Mouse (Mus musculus): ENCODE results near the gene Tsc22d1.
A peak's percentile ranks its signal among the peaks of the same experiment; 100 is the strongest.

Tsc22d1 gene

DNA sequence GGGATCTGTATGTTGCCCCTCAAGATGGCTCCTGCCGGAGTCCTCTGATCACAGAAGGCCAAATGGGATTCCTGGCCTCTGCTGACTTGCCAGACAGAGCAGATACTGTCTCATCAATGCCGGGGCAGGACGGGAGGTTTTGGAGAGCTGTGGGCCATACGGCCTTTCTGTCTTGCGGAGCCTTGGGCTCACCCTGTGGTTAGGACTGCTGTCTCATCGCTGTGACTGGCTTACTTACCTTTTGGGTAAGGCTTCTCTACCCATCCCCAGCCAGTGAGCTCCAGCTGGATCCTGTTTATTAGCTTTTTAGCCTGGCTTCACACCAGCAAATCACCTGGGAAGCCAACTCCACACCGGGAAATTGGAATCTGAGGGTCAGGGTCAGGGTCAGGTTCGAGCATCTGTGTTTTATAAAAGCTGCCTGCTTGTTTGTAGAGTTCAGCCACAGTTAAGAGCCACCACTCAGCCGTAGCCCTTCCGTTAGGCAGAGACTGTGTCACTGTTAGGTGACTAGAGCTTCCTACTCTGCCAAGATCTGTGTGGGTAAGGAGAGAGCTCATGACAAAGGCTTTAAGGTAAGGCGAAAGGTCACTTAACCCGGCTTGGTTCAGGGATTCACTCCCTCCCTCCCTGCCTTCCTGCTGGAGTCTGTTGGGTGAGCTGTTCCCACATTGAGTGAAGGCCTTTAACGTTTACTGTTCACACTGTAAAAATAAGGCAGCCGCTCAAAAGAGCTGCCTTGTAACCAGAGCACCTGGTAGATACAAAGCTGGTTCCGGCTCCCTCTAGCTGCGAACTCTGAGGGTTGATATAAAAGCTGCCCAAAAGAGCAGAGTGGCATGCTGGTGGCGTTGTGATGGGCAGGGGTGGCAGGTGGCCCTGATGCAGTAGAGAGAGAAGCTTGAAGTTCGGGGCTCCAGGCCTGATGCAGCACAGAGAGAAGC is 73.6 kb downstream of the Tsc22d1 start:
- no peak for DNase-seq (ENCODE audit: low spot score)

DNA sequence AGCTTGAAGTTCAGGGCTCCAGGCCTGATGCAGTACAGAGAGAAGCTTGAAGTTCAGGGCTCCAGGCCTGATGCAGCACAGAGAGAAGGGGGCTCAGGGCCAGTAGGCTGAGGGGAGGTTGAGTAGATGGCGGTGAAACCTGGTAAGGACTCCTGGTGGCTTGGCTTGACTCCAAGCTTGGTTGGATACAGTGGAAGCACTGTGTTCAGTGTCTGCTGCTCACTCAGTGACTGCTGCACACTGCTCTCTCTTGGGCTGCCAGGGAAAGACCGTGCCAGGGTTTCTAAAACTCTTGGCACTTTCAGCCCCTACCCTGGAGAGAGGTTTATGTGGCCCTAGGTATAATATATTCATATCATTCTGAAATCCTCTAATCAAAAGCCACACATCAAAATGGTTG is 74.4 kb downstream of the Tsc22d1 start:
- no peak for DNase-seq (ENCODE audit: low spot score)

DNA sequence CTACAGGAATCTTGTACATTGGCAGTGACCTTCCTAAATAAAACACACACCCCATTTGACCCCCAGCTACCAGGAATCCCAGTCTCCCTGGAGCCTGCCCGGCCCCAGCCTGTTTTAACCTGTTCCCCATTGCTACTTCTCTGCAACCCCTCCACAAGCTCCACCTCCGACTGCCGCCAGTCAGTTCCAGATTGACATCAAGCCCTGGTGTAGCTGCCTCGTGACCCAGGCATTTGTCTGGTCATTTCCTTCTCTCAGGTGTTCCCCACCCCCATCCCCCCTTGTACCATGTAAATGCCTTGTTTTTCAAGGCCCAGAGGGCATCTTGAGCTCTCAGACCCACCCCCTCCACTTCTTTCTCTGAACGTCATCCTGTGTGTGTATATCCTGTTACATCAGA is 80.3 kb downstream of the Tsc22d1 start:
- no peak for DNase-seq (ENCODE audit: low spot score)

DNA sequence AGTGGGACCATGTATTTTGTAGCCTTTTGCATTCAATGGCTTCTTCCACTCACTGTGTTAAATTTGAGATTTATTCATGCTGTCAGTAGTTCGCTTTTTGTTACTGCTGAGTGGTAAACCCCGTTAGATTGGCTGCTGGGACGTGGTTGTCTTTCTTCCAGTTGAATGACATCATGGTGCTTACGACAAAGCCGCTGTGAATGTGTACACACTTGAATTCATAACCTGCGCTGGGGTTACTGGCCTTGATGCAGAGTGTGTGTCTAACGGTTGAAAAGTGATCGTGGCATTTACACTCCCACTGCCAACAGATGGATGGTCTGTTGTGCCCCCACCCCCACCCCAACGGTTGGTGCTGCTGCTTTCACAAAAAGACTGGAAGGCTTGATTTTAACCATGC is 82.4 kb downstream of the Tsc22d1 start:
- no peak for DNase-seq (ENCODE audit: low spot score)

DNA sequence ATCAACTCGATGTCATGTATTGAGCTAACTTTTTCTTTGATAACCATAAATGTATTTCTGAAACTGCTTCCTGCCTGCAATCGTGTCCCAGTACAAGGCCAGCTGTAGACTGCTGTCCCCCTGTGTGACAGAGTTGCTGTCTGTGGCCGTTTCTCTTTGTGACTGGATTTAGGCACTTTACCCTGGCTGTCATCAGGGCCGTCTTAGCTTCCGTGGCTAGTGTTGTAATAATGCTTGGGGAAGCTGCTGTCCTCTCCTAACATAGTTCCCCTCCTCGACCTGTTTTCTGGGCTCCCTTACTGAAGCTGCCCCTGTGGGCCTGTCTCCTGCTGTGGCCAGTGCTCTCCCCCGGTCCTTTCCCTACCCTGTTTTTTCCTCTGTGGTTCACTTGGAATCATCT is 83.4 kb downstream of the Tsc22d1 start:
- no peak for DNase-seq (ENCODE audit: low spot score)

DNA sequence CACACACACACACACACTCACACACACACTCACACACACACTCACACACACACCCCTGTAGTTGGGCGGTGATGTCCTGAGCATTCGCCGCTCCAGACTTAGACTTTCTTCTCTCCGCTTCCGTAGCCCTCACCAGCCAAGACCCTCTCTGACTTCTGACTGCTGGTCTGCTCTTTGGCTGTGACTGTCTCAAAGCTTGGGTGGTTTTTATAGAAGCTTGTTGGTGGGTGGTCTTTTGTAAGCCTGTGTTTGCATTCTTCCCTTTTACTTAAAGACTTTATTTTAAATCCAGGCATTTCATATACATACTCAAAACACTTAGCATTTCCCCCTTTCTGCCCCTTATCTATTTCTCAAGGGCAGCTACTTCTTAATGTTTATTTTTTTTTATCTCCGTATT is 84.7 kb downstream of the Tsc22d1 start:
- DNase-seq (ENCODE audit: low spot score), result no peak

DNA sequence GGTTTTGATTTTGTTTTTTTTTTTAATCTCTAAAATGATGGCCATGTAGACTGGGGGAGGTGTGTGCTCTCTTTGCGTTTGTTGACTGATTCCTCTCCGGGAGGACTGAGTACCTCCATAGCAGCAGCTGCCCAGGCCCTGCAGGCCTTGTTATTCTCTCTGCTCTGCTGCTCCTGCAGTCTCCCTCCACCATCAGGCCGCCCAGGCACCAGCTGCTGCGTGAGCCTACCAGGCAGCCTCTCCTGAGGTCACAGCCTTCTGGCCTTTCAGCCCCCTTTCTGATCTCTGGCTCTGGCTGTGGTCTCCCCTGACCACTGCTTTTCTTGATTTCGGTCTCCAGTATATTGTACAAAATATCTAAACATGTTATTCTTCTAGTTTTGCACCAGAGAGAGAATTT is 85.3 kb downstream of the Tsc22d1 start:
- DNase-seq (ENCODE audit: low spot score), result no peak

DNA sequence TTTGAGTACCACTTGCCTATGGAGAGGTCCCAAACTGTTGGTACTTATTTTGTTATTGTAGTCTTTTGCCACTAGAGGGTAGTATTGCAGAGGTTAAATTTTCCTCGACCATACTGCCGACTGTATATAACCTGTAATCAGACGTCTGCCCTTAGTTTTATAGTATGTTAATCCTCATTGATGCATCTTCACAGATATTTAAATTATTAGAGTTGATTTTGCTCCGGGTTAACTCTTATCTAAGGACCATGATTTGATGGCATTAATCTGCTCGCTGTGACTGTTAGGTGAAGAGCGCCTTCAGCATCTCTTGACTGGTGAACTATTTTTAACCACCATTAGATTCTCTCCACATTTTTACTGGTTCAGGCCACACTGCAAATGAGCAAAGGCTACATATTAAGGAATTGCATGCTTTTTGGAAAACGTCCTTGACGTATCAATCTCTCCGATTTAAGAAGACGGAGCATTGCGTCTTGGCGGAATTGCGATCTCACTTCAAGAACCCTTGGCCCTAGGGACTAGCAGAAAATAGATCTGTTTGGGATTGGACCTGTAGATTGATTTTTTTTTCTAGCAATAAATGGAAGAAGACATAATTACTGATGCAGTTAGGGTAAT is 88.6 kb downstream of the Tsc22d1 start:
- DNase-seq (ENCODE audit: low spot score), result no peak

DNA sequence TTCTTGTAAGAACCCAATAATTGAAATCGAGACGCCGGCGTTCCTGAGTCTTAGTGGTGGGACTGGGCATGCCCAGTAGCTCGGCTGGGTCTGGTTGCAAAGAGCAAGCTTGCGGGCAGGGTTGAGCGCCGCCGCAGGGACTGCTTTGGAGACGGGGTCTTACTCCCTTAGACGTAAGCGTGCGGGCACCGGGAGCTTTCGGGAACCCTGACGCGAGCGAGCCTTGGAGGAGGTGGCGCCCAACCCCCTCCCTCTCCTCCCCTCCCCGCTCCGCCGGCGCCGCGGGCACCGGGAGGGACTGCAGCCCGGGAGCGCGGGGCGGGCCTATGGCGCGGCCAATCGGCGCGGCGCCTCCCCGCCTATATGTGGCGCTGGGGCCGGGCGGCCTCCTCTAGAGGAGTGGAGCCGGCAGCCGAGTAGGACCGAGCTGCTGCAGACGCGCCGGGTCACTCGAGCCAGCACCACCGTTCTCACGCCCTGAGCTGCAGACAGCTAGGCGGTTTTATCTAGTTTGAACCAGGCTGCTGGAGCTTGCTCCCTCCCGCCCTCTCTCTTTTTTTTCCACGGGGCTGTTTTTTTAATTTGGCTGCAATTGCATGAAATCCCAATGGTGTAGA is 89.5 kb downstream of the Tsc22d1 start:
- DNase-seq (ENCODE audit: low spot score), result peak; percentile 95

DNA sequence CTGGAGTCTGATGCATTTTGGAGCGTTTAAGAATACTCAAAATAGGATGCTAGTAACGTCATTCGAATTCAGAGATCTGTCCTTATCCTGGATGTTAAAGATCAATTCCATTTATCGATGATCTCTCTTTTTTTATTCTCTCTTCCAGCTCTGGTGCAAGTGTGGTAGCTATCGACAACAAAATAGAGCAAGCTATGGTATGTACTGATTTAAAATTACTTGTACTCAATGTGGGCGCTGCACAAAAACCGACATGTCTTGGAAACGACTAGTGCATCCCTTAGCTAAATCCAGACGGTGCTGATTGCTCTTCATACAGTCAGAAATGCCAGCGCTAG is 90.3 kb downstream of the Tsc22d1 start:
- DNase-seq (ENCODE audit: low spot score), result no peak

DNA sequence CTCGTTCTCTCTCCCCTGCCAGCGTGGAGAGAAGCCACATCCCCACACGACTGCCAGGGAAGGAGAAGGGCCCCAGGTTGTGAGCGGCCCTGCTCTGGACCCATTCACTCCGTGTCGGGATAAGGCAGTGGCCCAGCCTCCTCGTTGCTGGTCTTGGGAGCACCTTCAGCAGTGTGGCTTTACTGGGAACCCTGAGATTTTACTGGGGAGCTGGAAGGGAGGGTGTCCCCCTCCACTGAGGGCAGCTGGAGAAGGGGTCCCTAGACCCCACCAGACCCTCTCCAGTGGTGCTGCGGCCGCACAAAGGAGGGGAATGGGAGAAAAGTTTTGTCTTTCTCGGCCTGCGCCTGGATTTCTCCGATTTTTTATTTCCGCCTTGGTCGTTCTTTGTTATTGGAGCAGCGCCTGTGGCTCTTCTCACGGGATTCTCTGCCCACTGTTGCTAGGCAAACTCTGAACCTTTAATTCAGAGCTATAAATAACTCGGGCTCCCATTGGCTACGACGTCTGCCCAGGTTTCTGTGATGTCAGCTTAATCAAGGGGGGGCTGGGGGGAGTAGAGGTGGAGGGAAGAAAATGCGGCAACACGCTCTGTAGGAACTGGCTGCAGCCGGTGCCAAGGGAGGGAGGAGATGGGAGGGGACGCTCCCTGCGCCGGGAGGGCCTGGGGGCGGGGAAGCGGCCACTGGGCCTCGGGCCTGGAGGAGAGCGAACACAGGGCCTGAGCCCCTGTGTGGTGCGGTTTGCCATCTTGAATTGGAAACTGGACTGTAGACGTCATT is 90.9 kb downstream of the Tsc22d1 start:
- peak; percentile 92 for DNase-seq (ENCODE audit: low spot score)

DNA sequence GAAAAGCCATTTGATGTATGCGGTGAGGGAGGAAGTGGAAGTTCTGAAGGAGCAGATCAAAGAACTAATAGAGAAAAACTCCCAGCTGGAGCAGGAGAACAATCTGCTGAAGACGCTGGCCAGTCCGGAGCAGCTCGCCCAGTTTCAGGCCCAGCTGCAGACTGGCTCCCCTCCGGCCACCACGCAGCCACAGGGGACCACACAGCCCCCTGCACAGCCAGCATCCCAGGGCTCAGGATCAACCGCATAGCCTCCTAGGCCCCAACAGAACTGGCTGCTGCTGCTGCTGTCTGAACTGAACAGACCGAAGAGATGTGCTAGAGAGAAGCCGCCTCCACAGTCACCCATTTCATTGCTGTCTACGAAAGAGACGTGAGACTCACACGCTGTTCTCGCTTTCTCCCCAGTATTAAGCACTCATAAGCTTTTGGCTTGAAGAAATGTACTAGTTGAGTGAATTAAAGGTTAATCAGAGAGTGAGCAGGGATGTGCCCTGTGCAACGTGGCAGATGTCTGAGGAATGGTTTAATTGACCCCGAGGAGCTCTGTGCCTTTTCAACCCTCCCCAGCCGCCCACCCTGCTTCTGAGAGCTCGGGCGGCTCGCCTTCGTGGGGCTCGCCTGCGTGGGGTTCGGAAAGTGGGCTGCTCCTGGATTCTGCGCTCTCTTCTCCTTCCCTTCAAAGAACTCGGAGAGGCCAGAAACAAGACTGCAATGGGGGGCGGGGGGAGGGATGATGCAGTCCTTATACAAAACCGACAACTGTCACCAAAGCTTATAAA is 91.9 kb downstream of the Tsc22d1 start:
- no peak for DNase-seq (ENCODE audit: low spot score)

DNA sequence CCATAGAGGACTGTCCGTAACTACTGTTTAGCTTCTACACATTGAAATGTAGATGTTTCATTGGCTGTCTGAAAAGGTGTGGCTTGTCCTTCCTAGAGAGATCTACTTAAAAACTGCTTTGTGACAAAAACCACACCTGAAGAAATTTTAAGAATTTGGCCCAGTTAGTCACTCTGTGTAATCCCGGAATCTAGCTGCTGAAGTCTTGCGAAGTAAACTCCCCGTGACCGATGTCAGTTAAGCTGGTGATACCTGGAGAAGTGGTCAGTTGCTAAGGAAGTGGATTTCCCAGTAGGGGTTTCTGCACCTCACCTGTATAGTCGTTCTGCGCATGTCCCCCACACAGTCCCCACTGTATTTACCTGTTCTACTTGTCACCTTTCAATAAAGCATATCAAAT is 92.6 kb downstream of the Tsc22d1 start:
- DNase-seq (ENCODE audit: low spot score), result no peak

DNA sequence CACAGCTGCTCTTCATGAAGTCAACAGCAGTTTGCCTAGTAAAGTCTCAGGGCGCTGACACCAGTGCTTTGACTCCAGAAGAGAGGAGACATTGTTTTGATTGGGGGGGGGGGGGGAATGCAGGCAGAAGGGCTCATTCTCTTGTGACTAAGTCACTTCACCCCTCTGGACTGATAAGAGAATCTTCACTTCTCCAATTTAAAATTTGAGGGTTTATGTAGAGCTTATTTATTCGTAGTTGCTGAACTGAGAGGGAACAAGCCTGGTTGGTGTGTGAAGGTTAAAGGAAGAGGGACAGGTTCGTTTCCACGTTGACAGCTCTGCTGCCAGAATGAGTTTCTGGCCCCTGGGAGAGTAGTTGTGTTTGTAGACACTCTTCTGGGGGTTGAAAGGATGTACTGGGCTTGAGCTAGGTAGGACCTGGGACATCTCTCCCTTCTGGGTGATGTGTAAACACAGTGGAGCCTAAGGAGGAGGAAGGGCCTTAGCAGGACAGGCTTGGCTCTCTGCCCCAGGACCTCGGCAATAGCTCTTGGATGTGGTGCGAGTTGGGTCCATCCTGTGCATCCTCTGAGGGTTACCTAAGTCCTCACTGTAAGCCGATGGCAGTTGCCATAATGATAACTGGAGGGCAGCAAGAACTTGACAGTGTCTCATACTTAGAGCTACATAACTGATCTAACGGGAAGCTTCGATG is 93.2 kb downstream of the Tsc22d1 start:
- DNase-seq (ENCODE audit: low spot score), result no peak

DNA sequence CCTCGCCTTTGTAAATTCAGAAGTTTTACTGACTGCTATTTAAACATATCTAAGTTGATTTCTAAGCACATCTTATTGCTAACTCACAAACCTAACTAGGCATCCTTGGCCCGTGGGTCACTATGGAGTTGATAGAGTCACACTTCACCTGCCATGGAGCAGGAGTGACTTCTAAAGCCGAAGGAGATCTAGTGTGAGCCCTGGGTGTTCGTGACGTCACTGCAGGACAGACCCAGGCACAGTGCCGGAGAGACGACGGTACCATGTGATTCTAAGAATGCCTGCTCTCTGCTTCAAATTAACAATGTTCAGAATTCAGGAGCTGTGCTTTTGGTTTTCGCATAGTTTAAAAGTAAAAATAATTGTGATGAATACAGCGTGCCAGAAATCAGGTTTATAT is 93.9 kb downstream of the Tsc22d1 start:
- no peak for DNase-seq (ENCODE audit: low spot score)

DNA sequence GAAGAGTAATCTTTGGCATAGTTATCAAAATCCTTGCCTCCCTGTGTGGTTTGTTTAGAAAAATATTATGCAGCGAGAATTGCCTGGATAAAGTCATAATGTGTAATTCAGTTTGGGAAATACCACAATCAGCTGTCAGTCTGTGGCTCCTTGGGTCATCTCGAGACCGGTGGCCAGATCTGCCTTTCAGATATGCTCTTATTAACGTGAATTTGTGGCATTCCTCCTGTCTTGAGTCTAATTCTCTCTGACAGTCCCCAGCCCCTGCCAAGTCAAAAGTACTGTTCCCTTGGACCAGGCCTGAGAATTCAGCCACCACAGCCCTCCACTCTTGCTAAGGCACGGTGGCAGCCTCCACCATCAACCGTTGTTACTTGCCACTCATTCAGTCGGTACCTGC is 97.2 kb downstream of the Tsc22d1 start:
- no peak for DNase-seq (ENCODE audit: low spot score)

DNA sequence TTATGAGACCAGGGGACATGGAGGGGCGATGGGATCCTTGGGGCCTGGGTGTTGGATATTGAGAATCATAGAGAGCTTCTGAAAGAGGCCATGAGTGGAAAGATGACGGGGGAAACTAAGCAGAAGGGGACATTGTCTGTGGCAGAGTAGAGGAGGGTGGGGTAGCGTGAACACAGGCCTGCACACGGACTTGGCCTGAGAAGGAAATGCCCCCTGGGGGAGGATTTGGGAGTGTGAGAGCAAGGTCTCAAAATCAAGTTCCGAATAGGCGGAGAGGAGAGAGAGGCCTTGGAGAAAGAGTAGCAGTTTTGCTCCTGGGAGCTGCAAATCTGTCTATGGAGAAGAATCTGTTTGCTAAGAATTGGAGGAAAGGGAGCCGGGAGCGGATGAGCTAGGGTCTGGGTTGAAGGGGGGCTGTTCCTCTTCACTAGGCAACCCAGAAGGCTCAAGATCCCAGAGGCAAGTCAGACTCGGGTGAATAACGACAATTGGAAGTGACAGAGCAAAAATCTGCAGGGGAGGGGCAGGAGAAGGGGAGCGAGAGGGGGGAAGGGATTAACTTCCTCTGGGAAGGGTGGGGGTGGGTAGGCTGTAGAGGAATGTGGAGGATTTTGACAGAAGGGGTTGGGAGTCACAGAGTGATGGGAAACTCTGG is 98.8 kb downstream of the Tsc22d1 start:
- DNase-seq (ENCODE audit: low spot score), result no peak

DNA sequence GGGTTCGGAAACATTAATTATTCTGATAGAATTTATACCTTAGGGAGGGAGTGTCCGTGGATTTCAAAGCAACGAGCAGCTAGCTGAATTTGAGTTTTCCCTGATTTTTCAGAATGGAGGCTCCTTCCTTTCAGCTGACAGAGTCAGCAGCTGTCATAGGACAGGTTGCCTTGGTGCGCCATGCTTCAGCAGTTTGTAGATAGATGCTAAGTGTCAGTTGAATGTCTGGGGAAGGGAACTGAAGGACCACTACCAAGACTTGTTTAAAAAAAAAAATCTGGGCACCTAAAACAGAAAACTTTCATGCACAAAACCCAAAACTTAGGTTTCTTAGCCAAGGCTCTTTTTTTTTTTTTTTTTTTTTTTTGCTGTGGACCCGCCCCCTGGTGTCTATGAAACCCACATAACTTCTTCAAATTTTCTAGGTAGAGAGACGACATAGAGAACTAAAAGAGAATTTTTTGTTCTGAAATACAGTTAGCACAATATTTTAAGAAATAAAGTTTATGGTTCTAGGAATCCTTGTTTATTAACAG is 99.4 kb downstream of the Tsc22d1 start:
- no peak for DNase-seq (ENCODE audit: low spot score)

DNA sequence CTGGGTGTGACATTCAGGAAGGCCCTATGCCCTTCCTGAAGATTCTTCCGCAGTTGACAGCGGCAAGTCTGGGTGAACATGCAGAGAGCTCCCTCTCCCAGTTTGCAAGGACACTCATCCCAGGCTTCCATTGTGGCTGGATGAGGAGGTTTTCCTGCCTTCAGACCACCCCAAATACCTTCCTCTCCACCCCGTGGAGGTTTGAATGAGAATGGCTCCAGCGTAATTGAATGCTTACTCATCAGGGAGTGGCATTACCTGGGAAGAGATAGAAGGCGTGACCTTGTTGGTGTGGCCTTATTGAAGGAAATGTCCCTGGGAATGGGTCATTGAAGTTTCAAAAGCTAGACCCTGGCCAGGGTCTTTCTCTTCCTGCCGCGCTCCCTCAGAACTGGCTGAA is 100.9 kb downstream of the Tsc22d1 start:
- no peak for DNase-seq (ENCODE audit: low spot score)

DNA sequence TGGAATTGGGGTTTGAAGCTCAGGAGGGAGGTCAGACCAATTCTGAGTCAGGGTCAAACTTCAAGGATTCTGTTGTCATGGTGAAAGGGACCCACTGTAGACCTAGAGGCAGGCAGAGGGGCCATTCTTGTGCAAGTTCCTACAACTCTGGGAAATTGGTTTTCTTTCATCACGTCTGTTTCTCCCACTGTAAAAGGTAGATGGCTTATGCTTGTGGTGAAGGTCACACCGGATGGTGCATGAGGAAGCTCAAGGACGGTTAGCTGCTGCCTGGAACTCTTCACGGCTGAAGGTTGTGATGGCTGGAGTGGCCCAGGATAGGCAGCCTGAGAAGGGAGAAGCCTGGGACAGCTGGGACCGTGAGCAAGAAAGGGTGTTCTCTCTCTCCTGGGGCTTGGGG is 103.5 kb downstream of the Tsc22d1 start:
- DNase-seq (ENCODE audit: low spot score), result no peak

Measured in testis, postnatal 10 days (tissue).